Mouse (Mus musculus) intestine, embryonic 16.5 days (tissue): ENCODE measurements around the gene Prpf8. TPM values are rescaled to one million over a fixed set of nuclear protein-coding genes. Genes with fewer than 3 reads are reported as not detected.

Source experiments
- ATAC-seq: fragments of 200-750 bp; cut with Nextera tagmentation; 2 replicates; pipeline ENCODE4 v1.8.0; 2017; ENCODE audit warnings: moderate TSS enrichment, moderate library complexity
- H3K27ac ChIP-seq: fragments of 300-500 bp; sonication (generic); 2 replicates; pipeline ENCODE4 v1.5.1; 2014; ENCODE audit warnings: mild to moderate bottlenecking, low read length
- H3K27me3 ChIP-seq: fragments of 300-500 bp; sonication (generic); replicated peaks from 2 replicates; pipeline ENCODE4 v1.6.1; 2014; ENCODE audit warnings: low read length, control low read depth, mixed read lengths; ENCODE audit not compliant: control insufficient read depth, insufficient read depth
- H3K36me3 ChIP-seq: fragments of 300-500 bp; sonication (generic); 2 replicates; pipeline ENCODE4 v1.6.1; 2014; ENCODE audit warnings: low read length, control low read depth; ENCODE audit not compliant: control insufficient read depth, insufficient read depth
- H3K4me1 ChIP-seq: fragments of 300-500 bp; sonication (generic); 2 replicates; pipeline ENCODE4 v1.6.1; 2014; ENCODE audit warnings: low read length, control low read depth, mixed read lengths; ENCODE audit not compliant: control insufficient read depth, insufficient read depth
- H3K4me2 ChIP-seq: fragments of 300-500 bp; sonication (generic); 2 replicates; pipeline ENCODE4 v1.6.1; 2014; ENCODE audit warnings: low read depth, low read length, control low read depth
- H3K4me3 ChIP-seq: fragments of 300-500 bp; sonication (generic); 2 replicates; pipeline ENCODE4 v1.5.1; 2014; ENCODE audit warnings: mild to moderate bottlenecking, low read length
- H3K9ac ChIP-seq: fragments of 300-500 bp; sonication (generic); 2 replicates; pipeline ENCODE4 v1.6.1; 2014; ENCODE audit warnings: low read depth, low read length
- H3K9me3 ChIP-seq: fragments of 300-500 bp; sonication (generic); 2 replicates; pipeline ENCODE4 v1.6.1; 2016; ENCODE audit warnings: low read length, control low read depth; ENCODE audit not compliant: control insufficient read depth
- WGBS: fragments of 180-500 bp; shearing (Covaris S2); extraction: QIAGEN DNeasy Blood & Tissue Kit; methylation state at CpG from one replicate; pipeline ENCODE4 v1.1.7; 2014; 5-methylcytosine and 5-hydroxymethylcytosine counted together
- polyA plus RNA-seq: library from polyadenylated mRNA; unstranded; fragments of >200 nt; fragmentation: Nextera tagmentation; extraction: Ambion mirVana; gene quantifications from 2 replicates; pipeline ENCODE4 v1.2.1, GENCODE M21; 2015

The Prpf8 gene
- polyA plus RNA-seq, 1 experiment from 2014 or later, result 34.8 TPM

- no peak overlapping the region for H3K4me3 ChIP-seq
- H3K4me1 ChIP-seq, result peaks cover 12% of the 10 kb centered on the region
- no peaks in the 10 kb centered on the region for H3K9me3 ChIP-seq
- peak; percentile 41; the same call in 1 of the 2 replicates for ATAC-seq
- no peak overlapping the region for H3K4me2 ChIP-seq
- WGBS, result 66% methylated on average over 3 of the region's 3 CpGs
- no peak overlapping the region for H3K9ac ChIP-seq
- 0 out of 2 replicates have a peak overlapping the region, but pooled peaks have one; percentile 14 for H3K27ac ChIP-seq
- H3K27me3 ChIP-seq, result no peaks in the 10 kb centered on the region
- H3K36me3 ChIP-seq, result no peaks in the 10 kb centered on the region
These were observed 15.9 kb upstream of the Prpf8 start for GRCm38 (mm10) chr11:75470675-75471074.

GRCm38 (mm10) chr11:75472469-75473081 lies 14.0 kb upstream of the Prpf8 start:
- H3K27me3 ChIP-seq, result no peaks in the 10 kb centered on the region
- H3K4me2 ChIP-seq, result no peak overlapping the region
- H3K4me3 ChIP-seq, result no peak overlapping the region
- no peak overlapping the region for H3K27ac ChIP-seq
- H3K9ac ChIP-seq, result no peak overlapping the region
- no peaks in the 10 kb centered on the region for H3K9me3 ChIP-seq
- ATAC-seq, result no peak
- WGBS, result 77% methylated on average over 11 of the region's 11 CpGs
- H3K36me3 ChIP-seq, result no peaks in the 10 kb centered on the region
- peaks cover 9% of the 10 kb centered on the region for H3K4me1 ChIP-seq

GRCm38 (mm10) chr11:75473376-75473775 lies 13.2 kb upstream of the Prpf8 start:
- 65% methylated on average over 7 of the region's 7 CpGs for WGBS
- Histone ChIP-seq H3K4me3 (no peak overlapping the region), H3K27ac (no peak overlapping the region), H3K4me1 (peaks cover 3% of the 10 kb centered on the region; the same call in 1 of the 2 replicates), H3K36me3 (no peaks in the 10 kb centered on the region), H3K27me3 (no peaks in the 10 kb centered on the region), H3K4me2 (no peak overlapping the region), H3K9me3 (no peaks in the 10 kb centered on the region), H3K9ac (no peak overlapping the region)
- no peak for ATAC-seq

DNA sequence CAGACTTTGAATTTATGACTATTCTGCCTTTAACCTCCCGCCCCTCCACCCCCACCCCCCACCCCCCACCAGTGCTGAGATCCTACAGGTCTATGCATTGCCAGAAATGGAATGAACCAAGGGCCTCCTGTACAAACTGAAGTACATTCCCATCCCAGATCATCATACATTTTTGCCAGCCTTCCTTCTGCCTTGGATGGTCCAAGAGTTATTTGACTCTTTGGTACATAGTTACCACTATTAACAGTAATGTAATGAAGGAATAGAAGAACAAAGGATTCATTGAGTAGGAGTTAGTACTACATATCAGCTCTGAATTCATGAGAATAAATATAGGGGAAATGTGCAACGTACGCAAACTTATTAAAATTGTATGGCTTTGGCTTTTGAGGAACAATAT lies 424 bp upstream of the Prpf8 start:
- Histone ChIP-seq H3K4me3 (no peak overlapping the region), H3K27me3 (no peaks in the 10 kb centered on the region), H3K9me3 (no peaks in the 10 kb centered on the region), H3K27ac (no peak overlapping the region), H3K4me2 (no peak overlapping the region), H3K36me3 (peaks cover 12% of the 10 kb centered on the region), H3K4me1 (peaks cover 6% of the 10 kb centered on the region), H3K9ac (no peak overlapping the region)
- WGBS, result 26% methylated on average over 3 of the region's 3 CpGs
- peak; percentile 47 for ATAC-seq

DNA sequence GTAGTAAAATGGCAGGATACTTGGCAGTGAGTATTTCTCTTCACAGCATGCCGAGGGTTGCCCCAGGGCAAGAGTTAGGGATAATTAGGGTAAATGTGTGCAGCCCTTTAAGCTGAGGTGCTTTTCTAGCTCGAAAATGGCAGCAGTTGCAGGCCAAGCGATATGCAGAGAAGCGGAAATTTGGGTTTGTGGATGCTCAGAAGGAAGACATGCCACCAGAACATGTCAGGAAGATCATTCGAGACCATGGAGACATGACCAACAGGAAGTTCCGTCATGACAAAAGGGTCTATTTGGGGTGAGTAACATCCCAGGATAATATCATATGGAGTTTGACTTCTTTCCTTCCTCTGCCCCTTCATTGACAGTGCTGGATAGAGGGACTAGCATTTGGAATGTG lies 880 bp downstream of the Prpf8 start:
- peak overlapping the region; percentile 96 for H3K9ac ChIP-seq
- WGBS, result 35% methylated on average over 6 of the region's 6 CpGs
- peaks cover 6% of the 10 kb centered on the region for H3K4me1 ChIP-seq
- no peak for ATAC-seq
- no peaks in the 10 kb centered on the region for H3K9me3 ChIP-seq
- H3K27me3 ChIP-seq, result no peaks in the 10 kb centered on the region
- H3K4me3 ChIP-seq, result peak overlapping the region; percentile 75
- H3K4me2 ChIP-seq, result peak overlapping the region; percentile 91
- no peak overlapping the region for H3K27ac ChIP-seq
- H3K36me3 ChIP-seq, result peaks cover 24% of the 10 kb centered on the region

DNA sequence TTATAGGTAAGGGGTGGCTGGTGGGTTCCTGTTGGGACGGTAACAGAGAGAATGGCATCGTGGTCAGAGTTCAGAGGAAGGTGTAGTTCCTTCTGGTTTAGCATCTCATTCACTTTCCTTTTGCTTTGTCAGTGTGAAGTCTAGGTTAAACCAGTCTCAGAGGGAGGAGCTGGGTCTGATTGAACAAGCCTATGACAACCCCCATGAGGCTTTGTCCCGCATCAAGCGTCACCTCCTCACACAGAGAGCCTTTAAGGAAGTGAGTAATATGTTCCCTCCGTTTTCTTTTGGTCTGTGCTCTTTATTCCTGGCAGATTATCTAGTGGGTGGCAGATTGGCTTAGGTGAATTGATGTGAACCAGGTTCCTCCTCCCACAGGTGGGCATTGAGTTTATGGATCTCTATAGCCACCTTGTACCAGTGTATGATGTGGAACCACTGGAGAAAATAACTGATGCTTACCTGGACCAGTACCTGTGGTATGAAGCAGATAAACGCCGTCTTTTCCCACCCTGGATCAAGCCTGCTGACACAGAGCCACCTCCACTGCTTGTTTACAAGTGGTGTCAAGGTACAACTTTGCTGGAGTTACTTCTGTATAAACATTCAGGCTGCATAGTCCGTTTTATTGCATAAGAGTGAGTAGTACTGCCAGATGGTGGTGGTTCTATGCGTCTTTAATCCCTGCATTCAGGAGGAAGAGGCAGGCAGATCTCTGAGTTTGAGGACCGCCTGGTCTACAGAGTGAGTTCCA lies 7.9 kb downstream of the Prpf8 start:
- WGBS, result 87% methylated on average over 10 of the region's 10 CpGs
- Histone ChIP-seq H3K9me3 (no peaks in the 10 kb centered on the region), H3K9ac (no peak overlapping the region), H3K4me2 (no peak overlapping the region), H3K4me3 (no peak overlapping the region), H3K36me3 (peaks cover 53% of the 10 kb centered on the region), H3K4me1 (no peaks in the 10 kb centered on the region), H3K27ac (no peak overlapping the region), H3K27me3 (no peaks in the 10 kb centered on the region)
- ATAC-seq, result no peak

GRCm38 (mm10) chr11:75498126-75498525 lies 11.5 kb downstream of the Prpf8 start:
- Histone ChIP-seq H3K27ac (no peak overlapping the region), H3K27me3 (no peaks in the 10 kb centered on the region), H3K9me3 (no peaks in the 10 kb centered on the region), H3K4me2 (no peak overlapping the region), H3K36me3 (peaks cover 55% of the 10 kb centered on the region), H3K9ac (no peak overlapping the region), H3K4me1 (no peaks in the 10 kb centered on the region), H3K4me3 (no peak overlapping the region)
- ATAC-seq, result no peak
- 59% methylated on average over 1 of the region's 1 CpGs for WGBS

DNA sequence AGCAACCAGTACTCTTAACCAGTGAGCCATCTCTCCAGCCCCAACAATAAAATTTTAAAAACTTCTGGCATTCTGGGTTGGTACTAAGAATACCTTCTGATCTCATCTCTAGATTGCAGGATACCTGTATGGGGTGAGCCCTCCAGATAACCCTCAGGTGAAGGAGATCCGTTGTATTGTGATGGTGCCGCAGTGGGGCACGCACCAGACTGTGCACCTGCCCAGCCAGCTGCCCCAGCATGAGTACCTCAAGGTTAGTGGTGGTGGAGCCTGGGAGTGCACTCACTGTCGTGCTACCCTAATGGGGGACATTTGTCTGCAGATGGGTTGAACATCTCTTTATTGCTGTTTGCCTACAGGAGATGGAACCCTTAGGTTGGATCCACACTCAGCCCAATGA lies 21.5 kb downstream of the Prpf8 start:
- H3K36me3 ChIP-seq, result peaks cover 19% of the 10 kb centered on the region
- 94% methylated on average over 4 of the region's 4 CpGs for WGBS

GRCm38 (mm10) chr11:75508904-75509303 lies 22.3 kb downstream of the Prpf8 start:
- Histone ChIP-seq H3K9me3 (no peaks in the 10 kb centered on the region), H3K36me3 (peaks cover 15% of the 10 kb centered on the region), H3K4me3 (no peak overlapping the region), H3K27ac (peak overlapping the region; percentile 92; the same call in 1 of the 2 replicates), H3K27me3 (no peaks in the 10 kb centered on the region), H3K9ac (no peak overlapping the region), H3K4me2 (no peak overlapping the region), H3K4me1 (peaks cover 19% of the 10 kb centered on the region)
- 63% methylated on average over 8 of the region's 8 CpGs for WGBS
- no peak for ATAC-seq

More for the DNA sequence above, 21.5 kb downstream of the Prpf8 start:
- H3K9me3 ChIP-seq, result no peaks in the 10 kb centered on the region
- no peaks in the 10 kb centered on the region for H3K27me3 ChIP-seq
- H3K27ac ChIP-seq, result no peak overlapping the region
- no peak overlapping the region for H3K4me2 ChIP-seq
- no peak for ATAC-seq
- no peak overlapping the region for H3K9ac ChIP-seq
- peaks cover 19% of the 10 kb centered on the region for H3K4me1 ChIP-seq
- H3K4me3 ChIP-seq, result no peak overlapping the region
